Mouse (Mus musculus): ENCODE measurements around the gene Ofd1. TPM values are rescaled to one million over a fixed set of nuclear protein-coding genes. Genes with fewer than 3 reads are reported as not detected.

The Ofd1 gene
- polyA plus RNA-seq, 1 experiment from 2014 or later, result 5.8 TPM

DNA sequence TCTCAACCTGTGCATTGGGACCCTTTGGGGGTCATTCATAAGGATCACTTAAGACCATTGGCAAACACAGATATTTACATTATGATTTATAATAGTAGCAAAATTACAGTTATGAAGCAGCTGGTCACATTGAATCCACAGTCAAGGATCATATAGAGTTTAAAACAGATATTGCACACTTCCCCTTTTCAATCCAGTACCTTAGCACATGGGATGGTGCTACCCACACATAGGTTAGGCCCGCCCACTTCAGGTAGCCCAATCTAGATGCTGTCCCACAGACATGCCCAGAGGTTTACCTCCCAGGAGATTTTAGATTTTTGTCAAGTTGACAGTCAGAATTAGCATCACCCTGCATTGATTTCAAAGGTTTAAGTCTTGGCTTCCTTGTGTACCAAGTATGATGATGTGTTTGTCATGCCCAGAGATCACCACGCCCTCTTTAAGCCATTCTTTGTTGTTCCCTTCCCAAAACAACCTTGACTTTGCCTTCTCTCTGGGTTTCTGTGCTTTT lies 80.5 kb downstream of the Ofd1 start:
- no peaks in the 10 kb centered on the region for H3K27me3 ChIP-seq (ENCODE audit: control insufficient read depth, insufficient read depth, low read length)
- H3K27ac ChIP-seq (replicated peaks in 1 of 2; ENCODE audit: control insufficient read depth in 1 of 2, insufficient read depth in 1 of 2, low read depth in 2 of 2, low read length in 2 of 2), result no peak overlapping the region
- WGBS, result 70% methylated on average over 2 of the region's 2 CpGs
- H3K9me3 ChIP-seq (ENCODE audit: control insufficient read depth, low read length), result no peaks in the 10 kb centered on the region
- H3K4me1 ChIP-seq (ENCODE audit: control insufficient read depth in 2 of 2, insufficient read depth in 2 of 2, low read length in 2 of 2), result no peaks in the 10 kb centered on the region
- ATAC-seq (ENCODE audit: insufficient number of reproducible peaks, insufficient read depth, low FRiP score, low read depth), result no peak
- H3K9ac ChIP-seq (ENCODE audit: low read length), result no peak overlapping the region
- H3K36me3 ChIP-seq (ENCODE audit: control insufficient read depth, insufficient read depth, low read length), result no peaks in the 10 kb centered on the region
- no peak overlapping the region for H3K4me3 ChIP-seq (ENCODE audit: control insufficient read depth in 1 of 2, insufficient read depth in 1 of 2, low read depth in 1 of 2, low read length in 2 of 2)
- no peak overlapping the region for H3K4me2 ChIP-seq (ENCODE audit: low read length)

DNA sequence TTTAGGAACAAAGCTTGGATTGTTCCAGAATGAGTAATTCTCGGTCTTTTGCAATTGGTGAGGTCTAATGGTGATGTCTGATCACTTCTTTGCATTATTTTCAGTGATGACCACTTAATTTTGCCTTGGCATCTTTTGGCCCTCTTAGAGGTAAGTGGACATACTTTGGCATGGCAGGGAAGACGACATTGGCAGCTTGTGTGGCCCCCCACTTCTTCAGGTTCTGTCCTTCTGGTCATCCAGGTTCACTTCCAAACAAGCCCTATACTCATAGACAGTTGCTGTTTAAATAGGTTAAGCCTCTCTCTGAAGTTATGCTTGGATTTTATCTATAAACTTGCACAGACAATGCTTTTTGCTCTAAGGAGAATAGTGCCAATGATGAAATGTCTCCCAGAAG lies 81.5 kb downstream of the Ofd1 start:
- Histone ChIP-seq H3K27ac (replicated peaks in 1 of 2; ENCODE audit: control insufficient read depth in 1 of 2, insufficient read depth in 1 of 2, low read depth in 2 of 2, low read length in 2 of 2) (no peak overlapping the region), H3K36me3 (ENCODE audit: control insufficient read depth, insufficient read depth, low read length) (no peaks in the 10 kb centered on the region), H3K9ac (ENCODE audit: low read length) (no peak overlapping the region), H3K9me3 (ENCODE audit: control insufficient read depth, low read length) (no peaks in the 10 kb centered on the region), H3K4me3 (ENCODE audit: control insufficient read depth in 1 of 2, insufficient read depth in 1 of 2, low read depth in 1 of 2, low read length in 2 of 2) (no peak overlapping the region), H3K4me2 (ENCODE audit: low read length) (no peak overlapping the region), H3K4me1 (ENCODE audit: control insufficient read depth in 2 of 2, insufficient read depth in 2 of 2, low read length in 2 of 2) (no peaks in the 10 kb centered on the region), H3K27me3 (ENCODE audit: control insufficient read depth, insufficient read depth, low read length) (no peaks in the 10 kb centered on the region)
- 54% methylated on average over 2 of the region's 2 CpGs for WGBS
- no peak for ATAC-seq (ENCODE audit: insufficient number of reproducible peaks, insufficient read depth, low FRiP score, low read depth)

DNA sequence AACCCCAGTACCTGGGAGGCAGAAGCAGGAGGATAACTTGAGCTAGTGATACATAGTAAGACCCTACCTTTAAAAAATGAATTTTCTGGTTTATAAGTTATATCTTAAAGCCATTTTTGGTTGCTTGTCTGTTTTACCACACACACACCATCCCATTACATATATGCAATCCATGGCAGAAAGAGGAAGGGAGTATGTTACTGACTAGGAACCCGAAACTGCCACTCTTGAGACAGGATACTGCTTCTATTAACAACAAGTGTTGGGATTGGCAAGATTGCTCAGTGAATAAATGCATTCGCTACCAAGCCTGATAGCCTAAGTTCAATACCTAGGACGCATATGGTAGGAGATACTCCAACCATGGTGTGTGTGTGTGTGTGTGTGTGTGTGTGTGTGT lies 84.2 kb downstream of the Ofd1 start:
- no peak overlapping the region for H3K4me2 ChIP-seq (ENCODE audit: low read length)
- no peaks in the 10 kb centered on the region for H3K27me3 ChIP-seq (ENCODE audit: control insufficient read depth, insufficient read depth, low read length)
- no peak overlapping the region for H3K4me3 ChIP-seq (ENCODE audit: control insufficient read depth in 1 of 2, insufficient read depth in 1 of 2, low read depth in 1 of 2, low read length in 2 of 2)
- H3K9me3 ChIP-seq (ENCODE audit: control insufficient read depth, low read length), result no peaks in the 10 kb centered on the region
- H3K4me1 ChIP-seq (ENCODE audit: control insufficient read depth in 2 of 2, insufficient read depth in 2 of 2, low read length in 2 of 2), result no peaks in the 10 kb centered on the region
- no peak overlapping the region for H3K9ac ChIP-seq (ENCODE audit: low read length)
- no peak for ATAC-seq (ENCODE audit: insufficient number of reproducible peaks, insufficient read depth, low FRiP score, low read depth)
- H3K36me3 ChIP-seq (ENCODE audit: control insufficient read depth, insufficient read depth, low read length), result no peaks in the 10 kb centered on the region
- H3K27ac ChIP-seq (replicated peaks in 1 of 2; ENCODE audit: control insufficient read depth in 1 of 2, insufficient read depth in 1 of 2, low read depth in 2 of 2, low read length in 2 of 2), result no peak overlapping the region
- WGBS, result 83% methylated on average over 3 of the region's 3 CpGs

DNA sequence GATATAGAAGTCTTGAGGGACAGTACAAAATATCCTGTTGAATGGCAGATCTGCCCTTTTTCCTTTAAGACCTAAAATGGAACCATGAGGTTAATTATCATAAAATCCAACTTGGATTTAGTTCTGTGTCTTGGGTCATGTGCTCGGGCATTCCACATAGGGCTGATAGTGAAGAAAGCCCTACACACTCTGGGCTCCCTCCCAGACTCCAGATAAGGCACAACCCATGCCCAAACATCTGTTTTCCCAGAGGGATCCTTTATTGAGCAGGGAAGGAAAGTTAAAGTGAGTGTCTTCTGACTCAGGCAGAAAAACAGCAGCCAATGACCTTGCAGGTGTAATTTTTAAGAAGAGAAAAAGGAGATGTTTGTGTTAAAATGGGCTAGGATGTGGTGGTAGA lies 85.6 kb downstream of the Ofd1 start:
- H3K9me3 ChIP-seq (ENCODE audit: control insufficient read depth, low read length), result no peaks in the 10 kb centered on the region
- H3K27ac ChIP-seq (replicated peaks in 1 of 2; ENCODE audit: control insufficient read depth in 1 of 2, insufficient read depth in 1 of 2, low read depth in 2 of 2, low read length in 2 of 2), result no peak overlapping the region
- H3K9ac ChIP-seq (ENCODE audit: low read length), result no peak overlapping the region
- H3K4me2 ChIP-seq (ENCODE audit: low read length), result no peak overlapping the region
- 36% methylated on average over 1 of the region's 1 CpGs for WGBS
- no peak for ATAC-seq (ENCODE audit: insufficient number of reproducible peaks, insufficient read depth, low FRiP score, low read depth)
- H3K4me1 ChIP-seq (ENCODE audit: control insufficient read depth in 2 of 2, insufficient read depth in 2 of 2, low read length in 2 of 2), result no peaks in the 10 kb centered on the region
- H3K27me3 ChIP-seq (ENCODE audit: control insufficient read depth, insufficient read depth, low read length), result no peaks in the 10 kb centered on the region
- H3K4me3 ChIP-seq (ENCODE audit: control insufficient read depth in 1 of 2, insufficient read depth in 1 of 2, low read depth in 1 of 2, low read length in 2 of 2), result no peak overlapping the region
- no peaks in the 10 kb centered on the region for H3K36me3 ChIP-seq (ENCODE audit: control insufficient read depth, insufficient read depth, low read length)

DNA sequence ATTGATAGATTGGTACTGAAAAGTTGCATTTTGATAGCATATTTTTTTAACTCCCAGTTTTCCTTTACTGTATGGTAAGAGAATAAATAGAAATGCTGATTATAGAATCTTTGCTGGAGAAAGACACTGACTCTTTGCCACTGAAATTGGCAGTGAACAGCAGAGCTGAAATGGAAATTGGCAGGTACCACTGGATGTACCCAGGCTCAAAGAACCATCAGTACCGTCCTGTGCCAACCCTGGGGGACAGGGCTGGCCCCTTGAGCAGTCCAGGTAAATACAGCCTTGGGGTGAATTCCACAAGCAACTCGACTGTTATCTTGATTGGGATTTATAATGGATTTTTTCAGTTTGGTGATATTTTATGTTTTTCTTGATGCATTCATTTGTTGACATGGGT lies 87.1 kb downstream of the Ofd1 start:
- Histone ChIP-seq H3K4me2 (ENCODE audit: low read length) (no peak overlapping the region), H3K4me3 (ENCODE audit: control insufficient read depth in 1 of 2, insufficient read depth in 1 of 2, low read depth in 1 of 2, low read length in 2 of 2) (no peak overlapping the region), H3K9me3 (ENCODE audit: control insufficient read depth, low read length) (no peaks in the 10 kb centered on the region), H3K27ac (replicated peaks in 1 of 2; ENCODE audit: control insufficient read depth in 1 of 2, insufficient read depth in 1 of 2, low read depth in 2 of 2, low read length in 2 of 2) (no peak overlapping the region), H3K9ac (ENCODE audit: low read length) (no peak overlapping the region), H3K27me3 (ENCODE audit: control insufficient read depth, insufficient read depth, low read length) (no peaks in the 10 kb centered on the region), H3K4me1 (ENCODE audit: control insufficient read depth in 2 of 2, insufficient read depth in 2 of 2, low read length in 2 of 2) (no peaks in the 10 kb centered on the region), H3K36me3 (ENCODE audit: control insufficient read depth, insufficient read depth, low read length) (no peaks in the 10 kb centered on the region)
- no peak for ATAC-seq (ENCODE audit: insufficient number of reproducible peaks, insufficient read depth, low FRiP score, low read depth)
- WGBS, result 50% methylated on average over 2 of the region's 2 CpGs

DNA sequence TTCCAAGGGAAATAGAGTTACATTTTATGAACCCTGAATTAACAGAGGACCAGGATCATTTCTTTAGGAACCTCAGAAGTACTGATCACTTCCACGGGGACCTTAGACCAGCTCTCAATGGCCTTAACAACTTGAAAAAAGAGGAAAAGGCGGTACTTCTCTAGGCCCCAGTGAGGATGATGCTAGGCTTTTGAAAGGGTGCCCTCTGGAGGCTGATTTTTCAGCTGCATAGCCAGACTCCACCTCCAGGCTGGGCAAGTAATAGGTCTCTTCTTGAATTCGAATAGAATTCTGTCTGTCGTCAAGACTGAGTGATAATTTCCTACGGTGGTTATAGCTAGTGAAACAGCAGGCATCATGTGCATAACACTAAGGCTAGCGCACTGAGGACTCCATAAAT lies 88.7 kb downstream of the Ofd1 start:
- Histone ChIP-seq H3K27ac (replicated peaks in 1 of 2; ENCODE audit: control insufficient read depth in 1 of 2, insufficient read depth in 1 of 2, low read depth in 2 of 2, low read length in 2 of 2) (no peak overlapping the region), H3K9ac (ENCODE audit: low read length) (no peak overlapping the region), H3K9me3 (ENCODE audit: control insufficient read depth, low read length) (no peaks in the 10 kb centered on the region), H3K27me3 (ENCODE audit: control insufficient read depth, insufficient read depth, low read length) (no peaks in the 10 kb centered on the region), H3K36me3 (ENCODE audit: control insufficient read depth, insufficient read depth, low read length) (no peaks in the 10 kb centered on the region), H3K4me1 (ENCODE audit: control insufficient read depth in 2 of 2, insufficient read depth in 2 of 2, low read length in 2 of 2) (no peaks in the 10 kb centered on the region), H3K4me2 (ENCODE audit: low read length) (no peak overlapping the region), H3K4me3 (ENCODE audit: control insufficient read depth in 1 of 2, insufficient read depth in 1 of 2, low read depth in 1 of 2, low read length in 2 of 2) (no peak overlapping the region)
- no peak for ATAC-seq (ENCODE audit: insufficient number of reproducible peaks, insufficient read depth, low FRiP score, low read depth)
- WGBS, result 24% methylated on average over 6 of the region's 6 CpGs

DNA sequence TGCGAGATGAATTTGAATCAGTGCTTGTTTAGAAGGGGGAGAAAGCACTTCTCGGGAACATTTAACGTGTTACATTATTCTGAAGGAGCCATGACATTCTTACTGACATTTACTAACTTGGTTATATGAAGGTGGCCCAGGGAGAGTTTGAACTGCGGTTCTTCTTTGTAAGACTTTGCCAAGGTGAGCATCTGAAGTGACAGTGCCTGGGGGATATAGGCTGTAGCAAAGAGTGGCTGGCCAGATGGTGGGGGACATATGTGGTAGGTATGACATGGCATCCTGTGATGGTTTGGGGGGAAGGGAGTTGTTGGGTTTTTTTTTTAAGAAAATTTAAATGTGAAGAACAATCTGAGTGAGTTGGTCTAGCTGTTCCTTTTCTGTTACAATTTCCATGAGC lies 91.9 kb downstream of the Ofd1 start:
- Histone ChIP-seq H3K36me3 (ENCODE audit: control insufficient read depth, insufficient read depth, low read length) (no peaks in the 10 kb centered on the region), H3K4me2 (ENCODE audit: low read length) (no peak overlapping the region), H3K9me3 (ENCODE audit: control insufficient read depth, low read length) (no peaks in the 10 kb centered on the region), H3K9ac (ENCODE audit: low read length) (no peak overlapping the region), H3K4me1 (ENCODE audit: control insufficient read depth in 2 of 2, insufficient read depth in 2 of 2, low read length in 2 of 2) (no peaks in the 10 kb centered on the region), H3K27me3 (ENCODE audit: control insufficient read depth, insufficient read depth, low read length) (no peaks in the 10 kb centered on the region), H3K27ac (replicated peaks in 1 of 2; ENCODE audit: control insufficient read depth in 1 of 2, insufficient read depth in 1 of 2, low read depth in 2 of 2, low read length in 2 of 2) (no peak overlapping the region), H3K4me3 (ENCODE audit: control insufficient read depth in 1 of 2, insufficient read depth in 1 of 2, low read depth in 1 of 2, low read length in 2 of 2) (no peak overlapping the region)
- no peak for ATAC-seq (ENCODE audit: insufficient number of reproducible peaks, insufficient read depth, low FRiP score, low read depth)
- WGBS, result 72% methylated on average over 4 of the region's 4 CpGs

DNA sequence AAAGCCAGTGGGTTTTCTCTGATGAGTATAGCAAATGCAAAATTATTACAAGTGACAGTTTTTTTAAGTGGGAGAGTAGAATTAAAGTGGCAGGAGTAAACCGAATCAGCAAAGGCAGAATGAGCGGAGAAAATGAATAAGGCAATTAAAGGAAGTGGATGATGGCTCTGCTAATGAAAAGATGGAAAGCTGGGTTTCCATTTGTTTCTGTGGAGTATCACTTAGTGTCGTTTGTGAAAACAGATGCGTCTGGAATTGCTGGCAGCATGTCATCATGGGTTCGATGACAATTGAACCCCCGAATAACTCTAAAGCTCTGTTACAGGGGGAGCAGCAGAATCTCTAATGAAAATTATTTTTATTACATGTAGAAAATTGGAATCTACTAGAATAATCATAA lies 92.4 kb downstream of the Ofd1 start:
- H3K27ac ChIP-seq (replicated peaks in 1 of 2; ENCODE audit: control insufficient read depth in 1 of 2, insufficient read depth in 1 of 2, low read depth in 2 of 2, low read length in 2 of 2), result no peak overlapping the region
- H3K27me3 ChIP-seq (ENCODE audit: control insufficient read depth, insufficient read depth, low read length), result no peaks in the 10 kb centered on the region
- H3K4me3 ChIP-seq (ENCODE audit: control insufficient read depth in 1 of 2, insufficient read depth in 1 of 2, low read depth in 1 of 2, low read length in 2 of 2), result no peak overlapping the region
- WGBS, result 82% methylated on average over 6 of the region's 6 CpGs
- no peaks in the 10 kb centered on the region for H3K4me1 ChIP-seq (ENCODE audit: control insufficient read depth in 2 of 2, insufficient read depth in 2 of 2, low read length in 2 of 2)
- H3K9ac ChIP-seq (ENCODE audit: low read length), result no peak overlapping the region
- no peaks in the 10 kb centered on the region for H3K9me3 ChIP-seq (ENCODE audit: control insufficient read depth, low read length)
- no peak overlapping the region for H3K4me2 ChIP-seq (ENCODE audit: low read length)
- no peaks in the 10 kb centered on the region for H3K36me3 ChIP-seq (ENCODE audit: control insufficient read depth, insufficient read depth, low read length)
- ATAC-seq (ENCODE audit: insufficient number of reproducible peaks, insufficient read depth, low FRiP score, low read depth), result no peak
